ENCODE assay signal across 27 mouse cellular contexts in the genomic region with DNA sequence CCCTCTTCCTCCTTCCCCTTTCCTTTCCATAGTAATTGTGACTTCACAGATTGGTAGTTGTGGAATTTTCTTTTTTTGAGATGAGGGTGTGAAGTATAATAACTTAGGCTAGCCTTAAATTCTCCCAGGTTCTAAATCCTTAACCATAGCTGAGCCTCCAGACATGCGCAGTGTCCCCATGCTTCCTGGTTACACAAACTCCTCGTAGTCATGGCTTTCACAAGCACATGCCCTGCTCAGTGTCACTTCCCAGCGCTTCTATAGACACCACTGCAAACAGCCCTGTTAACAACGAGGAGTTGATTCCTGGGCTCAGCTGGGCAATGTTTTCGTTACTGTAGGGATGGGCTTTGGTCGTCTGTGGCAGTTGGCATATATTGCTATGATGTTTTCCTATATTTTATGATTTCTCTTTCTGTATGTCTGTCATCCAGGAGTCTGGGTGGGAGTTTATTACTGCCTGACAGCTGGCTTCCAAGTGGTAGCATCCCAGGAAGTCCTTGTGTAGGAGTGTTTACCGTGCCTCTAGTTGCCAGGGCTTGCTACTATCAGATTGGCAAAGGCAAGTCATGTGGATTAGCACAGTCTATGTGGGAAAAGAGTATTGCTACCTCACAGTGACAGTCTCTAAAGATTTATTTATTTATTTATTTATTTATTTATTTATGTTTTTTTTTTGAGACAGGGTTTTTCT. TPM values are rescaled to one million over a fixed set of nuclear protein-coding genes. Genes with fewer than 3 reads are reported as not detected.
DNase-seq lines count a peak whose midpoint lies in the region; ATAC-seq and TF ChIP-seq lines count a peak whose summit lies in the region.
"Had no signal": no experiment of that assay in that cellular context is flagged by ENCODE, and none has a peak within 500 bp of the region (broad histone marks: within the 10 kb centered on the region; RNA-seq: fewer than 3 reads in every experiment).

No protein-coding gene starts in this region.

- peaks cover 27% of the 10 kb centered on the region; the same call in 1 of the 2 replicates for H3K79me2 ChIP-seq in liver, adult 2 months (ENCODE audit: control insufficient read depth, insufficient read depth, low read length)

- H3K9me3 ChIP-seq in heart, postnatal 0 days (replicated peaks; ENCODE audit: control insufficient read depth, low read length), result no peaks in the 10 kb centered on the region
- no peaks in the 10 kb centered on the region for H3K9me3 ChIP-seq in hindbrain, embryonic 14.5 days (ENCODE audit: control insufficient read depth, low read length)
- H3K9me3 ChIP-seq: embryonic facial prominence, embryonic 10.5 days; forebrain, embryonic 10.5 days; hindbrain, embryonic 10.5 days; limb, embryonic 10.5 days; midbrain, embryonic 15.5 days; neural tube, embryonic 13.5 days had no signal

- H3K27me3 ChIP-seq in heart, postnatal 0 days (ENCODE audit: control insufficient read depth, insufficient read depth, low read length), result no peaks in the 10 kb centered on the region
- no peaks in the 10 kb centered on the region for H3K27me3 ChIP-seq in liver, adult 2 months (ENCODE audit: control insufficient read depth, insufficient read depth, low read length)
- no peaks in the 10 kb centered on the region for H3K27me3 ChIP-seq in hindbrain, embryonic 14.5 days (ENCODE audit: control insufficient read depth, insufficient read depth, low read length)
- H3K27me3 ChIP-seq: midbrain, embryonic 15.5 days; neural tube, embryonic 13.5 days had no signal

- no peak for TF ChIP-seq EP300 in heart, postnatal 0 days (IDR thresholded peaks at IDR 0.05; ENCODE audit: low read depth)

- no peak for TF ChIP-seq CTCF in heart, postnatal 0 days (IDR thresholded peaks at IDR 0.05; ENCODE audit: low read depth)
- TF ChIP-seq CTCF in liver, adult 2 months (IDR thresholded peaks at IDR 0.05; ENCODE audit: low read depth, low read length), result no peak

- H3K4me1 ChIP-seq in heart, postnatal 0 days (ENCODE audit: control insufficient read depth, insufficient read depth), result peaks cover 11% of the 10 kb centered on the region
- peaks cover 5% of the 10 kb centered on the region; the same call in 1 of the 2 replicates for H3K4me1 ChIP-seq in liver, adult 2 months (ENCODE audit: control insufficient read depth, insufficient read depth, low read length)
- no peaks in the 10 kb centered on the region; the same call in 1 of the 2 replicates for H3K4me1 ChIP-seq in hindbrain, embryonic 14.5 days (replicated peaks; ENCODE audit: control insufficient read depth, insufficient read depth, low read length)
- H3K4me1 ChIP-seq: midbrain, embryonic 15.5 days had no signal

- no peak overlapping the region for H3K27ac ChIP-seq in heart, postnatal 0 days (ENCODE audit: low read depth)
- H3K27ac ChIP-seq in liver, adult 2 months (replicated peaks; ENCODE audit: insufficient read depth, low read depth, low read length), result no peak overlapping the region
- no peak overlapping the region for H3K27ac ChIP-seq in hindbrain, embryonic 14.5 days
- H3K27ac ChIP-seq: embryonic facial prominence, embryonic 10.5 days; forebrain, embryonic 10.5 days; hindbrain, embryonic 10.5 days; hindbrain, postnatal 0 days; kidney, postnatal 0 days; limb, embryonic 10.5 days; midbrain, embryonic 15.5 days; neural tube, embryonic 13.5 days had no signal

- 58% methylated on average over 7 of the region's 7 CpGs for WGBS in heart, postnatal 0 days
- WGBS in liver, adult 2 months, result 76% methylated on average over 7 of the region's 7 CpGs
- 97% methylated on average over 7 of the region's 7 CpGs for whole genome bisulfite sequencing in hindbrain, embryonic 14.5 days

- peaks cover 8% of the 10 kb centered on the region; the same call in 1 of the 2 replicates for H3K36me3 ChIP-seq in heart, postnatal 0 days (replicated peaks; ENCODE audit: control insufficient read depth, insufficient read depth, low read length)
- peaks cover 23% of the 10 kb centered on the region for H3K36me3 ChIP-seq in liver, adult 2 months (ENCODE audit: control insufficient read depth, insufficient read depth, low read length)
- no peaks in the 10 kb centered on the region; the same call in 1 of the 2 replicates for H3K36me3 ChIP-seq in hindbrain, embryonic 14.5 days (replicated peaks; ENCODE audit: control insufficient read depth, insufficient read depth)

- ATAC-seq in heart, postnatal 0 days (ENCODE audit: insufficient read depth, low read depth), result 0 out of 2 replicates have a peak, but pooled peaks have one; percentile 44
- peak; percentile 65 for ATAC-seq in megakaryocyte, adult 5-6 weeks (ENCODE audit: poor library complexity, severe bottlenecking)
- no peak for ATAC-seq in hindbrain, embryonic 14.5 days (ENCODE audit: low FRiP score)
- ATAC-seq: forebrain, embryonic 16.5 days; hindbrain, postnatal 0 days; liver, postnatal 0 days; midbrain, embryonic 15.5 days had no signal

- no peak for TF ChIP-seq POLR2A in liver, adult 2 months (IDR thresholded peaks at IDR 0.05; ENCODE audit: extremely low read depth, insufficient read depth, low read length)

- no peak for DNase-seq in heart, postnatal 0 days (ENCODE audit: low spot score)
- DNase-seq in heart, postnatal 36 days, result no peak
- peak; percentile 35 for DNase-seq in liver, adult 2 months (ENCODE audit: extremely low read depth, low read depth, low spot score)
- DNase-seq in liver, result no peak
- peak; percentile 19 for DNase-seq in gonadal fat pad, adult 2 months (ENCODE audit: low read depth)
- no peak for DNase-seq in hindbrain, embryonic 14.5 days (ENCODE audit: low spot score)
- DNase-seq: adrenal gland, adult 2 months; cerebellum, adult 11-12 months; cerebellum, postnatal 10 days; kidney, adult 11 months; liver, postnatal 0 days; lung, postnatal 10 days; retina, postnatal 1 day; right cerebral cortex, postnatal 25 days; thymus, adult 2 months had no signal

- intact Hi-C loops in heart, postnatal 36 days (cut with DNase I), result loop anchor here (5.0 kb wide), 1 partner anchor 187 kb away; no protein-coding TSS in a partner anchor

- H3K4me2 ChIP-seq in heart, postnatal 0 days (ENCODE audit: low read depth, low read length), result no peak overlapping the region
- no peak overlapping the region for H3K4me2 ChIP-seq in hindbrain, embryonic 14.5 days (replicated peaks)
- H3K4me2 ChIP-seq: liver, embryonic 11.5 days; midbrain, embryonic 15.5 days; neural tube, embryonic 13.5 days had no signal

- no peak overlapping the region for H3K4me3 ChIP-seq in heart, postnatal 0 days (ENCODE audit: low read depth, low read length)
- H3K4me3 ChIP-seq in liver, adult 2 months (ENCODE audit: insufficient read depth, low read depth, low read length), result no peak overlapping the region
- H3K4me3 ChIP-seq in hindbrain, embryonic 14.5 days (replicated peaks; ENCODE audit: low read length), result no peak overlapping the region
- H3K4me3 ChIP-seq: embryonic facial prominence, embryonic 10.5 days; forebrain, embryonic 10.5 days; hindbrain, embryonic 10.5 days; limb, embryonic 10.5 days; midbrain, embryonic 15.5 days; myocyte; neural tube, embryonic 13.5 days had no signal

- no peak overlapping the region for H3K9ac ChIP-seq in heart, postnatal 0 days (replicated peaks; ENCODE audit: low read depth, low read length)
- no peak overlapping the region for H3K9ac ChIP-seq in liver, adult 2 months (ENCODE audit: low read depth, low read length)
- no peak overlapping the region for H3K9ac ChIP-seq in hindbrain, embryonic 14.5 days
- H3K9ac ChIP-seq: liver, postnatal 0 days; midbrain, embryonic 15.5 days; neural tube, embryonic 13.5 days had no signal

RNA-seq across cellular contexts. Expression of gene Stim2, which starts 55.5 kb away (rescaled TPM):
- 16.3 and 17.2 TPM in 2 replicates for total RNA-seq in heart, postnatal 0 days (2014; rRNA removed; ENCODE audit: low replicate concordance)
- polyA plus RNA-seq in heart, postnatal 0 days (2015; fragmentation: Nextera tagmentation; extraction: Ambion mirVana), result 7.1 and 7.8 TPM in 2 replicates
- 10 to 100 TPM; 14.0 to 17.0 TPM for total RNA-seq in heart, postnatal 36 days (2021)
- total RNA-seq in liver, adult 2 months (2014; rRNA removed), result 13.2 and 13.7 TPM in 2 replicates
- 7.1 and 12.2 TPM in 2 replicates for polyA plus RNA-seq in liver, adult 2 months (2012; rRNA removed)
- 22.9 and 24.2 TPM in 2 replicates for polyA plus RNA-seq in gonadal fat pad, adult 2 months (2012; rRNA removed)
- 31.2 and 33.7 TPM in 2 replicates for total RNA-seq in megakaryocyte, adult 5-6 weeks (2015)
- total RNA-seq in megakaryocyte, adult 5-6 weeks (2017), result 29.2 and 35.5 TPM in 2 replicates
- polyA plus RNA-seq in hindbrain, embryonic 14.5 days (2014; fragmentation: Nextera tagmentation; extraction: Ambion mirVana), result 36.2 and 36.4 TPM in 2 replicates

Comparison
In these comparisons a context has a peak if more than half of its experiments do, and no peak if none do; other contexts are left out.
1. DNase-seq: peak in liver, adult 2 months (single experiment) and gonadal fat pad, adult 2 months (single experiment); none in heart, postnatal 0 days (single experiment), heart, postnatal 36 days (0 of 2), liver (single experiment) and hindbrain, embryonic 14.5 days (single experiment).